Mouse (Mus musculus): ENCODE data around the gene Tmem270. TPM values are rescaled to one million over a fixed set of nuclear protein-coding genes. Genes with fewer than 3 reads are reported as not detected.

Tmem270 gene
- total and polyA plus RNA-seq, 3 experiments: not detected

GRCm38 (mm10) chr5:134939069-134939468 is 32.5 kb upstream of the Tmem270 start:
- peaks cover 0 to 2% of the 10 kb centered on the region in 2 experiments; a peak in 1 of 4 replicates for H3K4me1 ChIP-seq (ENCODE audit: control insufficient read depth in 1 of 2, insufficient read depth in 2 of 2, low read length in 2 of 2)
- H3K27ac ChIP-seq (ENCODE audit: control insufficient read depth, low read depth, low read length): no peak overlapping the region
- DNase-seq (ENCODE audit: low read depth, low spot score): no peak
- TF ChIP-seq E2F4 (IDR thresholded peaks at IDR 0.05; ENCODE audit: borderline replicate concordance, low read depth, low read length) (no peak), SMC3 (IDR thresholded peaks at IDR 0.05; ENCODE audit: low read depth, low read length) (no peak), UBTF (IDR thresholded peaks at IDR 0.05; ENCODE audit: borderline replicate concordance, insufficient read depth, low read depth, low read length) (no peak), ZC3H11A (IDR thresholded peaks at IDR 0.05; ENCODE audit: low read depth, low read length) (no peak), POLR2AphosphoS5 (IDR thresholded peaks at IDR 0.05; ENCODE audit: borderline replicate concordance, low read depth, low read length) (no peak), POLR2A (IDR thresholded peaks at IDR 0.05; ENCODE audit: control insufficient read depth in 1 of 2, insufficient read depth in 1 of 2, low read depth in 1 of 2, low read length in 2 of 2, poor library complexity in 1 of 2) (no peak), GATA1 (IDR thresholded peaks at IDR 0.05; ENCODE audit: low read depth, low read length) (no peak), BHLHE40 (IDR thresholded peaks at IDR 0.05; ENCODE audit: borderline replicate concordance, low read depth, low read length) (no peak), ZMIZ1 (IDR thresholded peaks at IDR 0.05; ENCODE audit: low read depth, low read length) (no peak), USF1 (IDR thresholded peaks at IDR 0.05; ENCODE audit: low read depth, low read length) (no peak), CHD2 (IDR thresholded peaks at IDR 0.05; ENCODE audit: low read length) (no peak)
- H3K36me3 ChIP-seq (ENCODE audit: control insufficient read depth in 1 of 2, insufficient read depth in 2 of 2, low read length in 2 of 2): no peaks in the 10 kb centered on the region
- no peaks in the 10 kb centered on the region for H3K27me3 ChIP-seq (ENCODE audit: control insufficient read depth in 1 of 2, insufficient read depth in 2 of 2, low read length in 2 of 2)
- no peak overlapping the region for H3K4me3 ChIP-seq (ENCODE audit: control insufficient read depth in 1 of 2, insufficient read depth in 1 of 2, low read depth in 2 of 2, low read length in 2 of 2)
- no peak overlapping the region for H3K9ac ChIP-seq (ENCODE audit: control insufficient read depth, low read depth, low read length, poor library complexity, severe bottlenecking)
- H3K9me3 ChIP-seq (replicated peaks; ENCODE audit: insufficient read depth, low read length): no peaks in the 10 kb centered on the region
- H3K79me2 ChIP-seq (ENCODE audit: control insufficient read depth, insufficient read depth, low read length, poor library complexity): no peaks in the 10 kb centered on the region

GRCm38 (mm10) chr5:134936626-134937185 is 30.2 kb upstream of the Tmem270 start:
- Histone ChIP-seq H3K4me1 (ENCODE audit: control insufficient read depth in 1 of 2, insufficient read depth in 2 of 2, low read length in 2 of 2) (peaks cover 0 to 2% of the 10 kb centered on the region in 2 experiments; a peak in 1 of 4 replicates), H3K9ac (ENCODE audit: control insufficient read depth, low read depth, low read length, poor library complexity, severe bottlenecking) (no peak overlapping the region), H3K36me3 (ENCODE audit: control insufficient read depth in 1 of 2, insufficient read depth in 2 of 2, low read length in 2 of 2) (no peaks in the 10 kb centered on the region), H3K4me3 (ENCODE audit: control insufficient read depth in 1 of 2, insufficient read depth in 1 of 2, low read depth in 2 of 2, low read length in 2 of 2) (no peak overlapping the region), H3K27ac (ENCODE audit: control insufficient read depth, low read depth, low read length) (no peak overlapping the region), H3K27me3 (ENCODE audit: control insufficient read depth in 1 of 2, insufficient read depth in 2 of 2, low read length in 2 of 2) (no peaks in the 10 kb centered on the region), H3K9me3 (replicated peaks; ENCODE audit: insufficient read depth, low read length) (no peaks in the 10 kb centered on the region), H3K79me2 (ENCODE audit: control insufficient read depth, insufficient read depth, low read length, poor library complexity) (no peaks in the 10 kb centered on the region)
- peak; percentile 32 for DNase-seq (ENCODE audit: low read depth, low spot score)
- TF ChIP-seq RAD21 (IDR thresholded peaks at IDR 0.05; ENCODE audit: low read depth, low read length) (no peak), GATA1 (IDR thresholded peaks at IDR 0.05; ENCODE audit: low read depth, low read length) (no peak), EP300 (IDR thresholded peaks at IDR 0.05; ENCODE audit: low read depth in 1 of 2, low read length in 2 of 2) (0 out of 4 replicates have a peak, but pooled peaks of 1 of the 2 experiments have one; percentile 9)

GRCm38 (mm10) chr5:134936051-134936450 is 29.5 kb upstream of the Tmem270 start:
- H3K4me1 ChIP-seq (ENCODE audit: control insufficient read depth in 1 of 2, insufficient read depth in 2 of 2, low read length in 2 of 2): peaks cover 0 to 2% of the 10 kb centered on the region in 2 experiments; a peak in 1 of 4 replicates
- H3K4me3 ChIP-seq (ENCODE audit: control insufficient read depth in 1 of 2, insufficient read depth in 1 of 2, low read depth in 2 of 2, low read length in 2 of 2): no peak overlapping the region
- H3K27ac ChIP-seq (ENCODE audit: control insufficient read depth, low read depth, low read length): no peak overlapping the region
- no peaks in the 10 kb centered on the region for H3K9me3 ChIP-seq (replicated peaks; ENCODE audit: insufficient read depth, low read length)
- H3K9ac ChIP-seq (ENCODE audit: control insufficient read depth, low read depth, low read length, poor library complexity, severe bottlenecking): no peak overlapping the region
- no peaks in the 10 kb centered on the region for H3K27me3 ChIP-seq (ENCODE audit: control insufficient read depth in 1 of 2, insufficient read depth in 2 of 2, low read length in 2 of 2)
- H3K36me3 ChIP-seq (ENCODE audit: control insufficient read depth in 1 of 2, insufficient read depth in 2 of 2, low read length in 2 of 2): no peaks in the 10 kb centered on the region
- H3K79me2 ChIP-seq (ENCODE audit: control insufficient read depth, insufficient read depth, low read length, poor library complexity): no peaks in the 10 kb centered on the region
- peak; percentile 17 for DNase-seq (ENCODE audit: low read depth, low spot score)
- TF ChIP-seq UBTF (IDR thresholded peaks at IDR 0.05; ENCODE audit: borderline replicate concordance, insufficient read depth, low read depth, low read length): no peak

Data from MEL (cell line).